Mouse (Mus musculus): ENCODE measurements around the gene Arhgef25. TPM values are rescaled to one million over a fixed set of nuclear protein-coding genes. Genes with fewer than 3 reads are reported as not detected.
"Not testable (repeated sequence)": the region's sequence is repeated elsewhere in the genome, so short reads cannot be mapped to it uniquely, and the experiment has no call there.

Arhgef25 gene
- polyA plus RNA-seq, 1 experiment = 36.7 TPM

- TF ChIP-seq POLR2A (IDR thresholded peaks at IDR 0.05; ENCODE audit: borderline replicate concordance, extremely low read depth, low read depth, low read length) (no peak), CTCF (IDR thresholded peaks at IDR 0.05; ENCODE audit: insufficient read depth, low read length) (no peak)
- peak overlapping the region; percentile 75 for H3K4me3 ChIP-seq (replicated peaks; ENCODE audit: extremely low read depth, low read depth, low read length)
- peaks cover 3% of the 10 kb centered on the region; the same call in 1 of the 2 replicates for H3K4me1 ChIP-seq (ENCODE audit: control insufficient read depth, insufficient read depth, low read length)
- DNase-seq = peak; percentile 71
- WGBS = under 1% methylated on average over 42 of the region's 42 CpGs
Observed at GRCm38 (mm10) chr10:127165354-127165653, 24.6 kb downstream of the Arhgef25 start.

DNA sequence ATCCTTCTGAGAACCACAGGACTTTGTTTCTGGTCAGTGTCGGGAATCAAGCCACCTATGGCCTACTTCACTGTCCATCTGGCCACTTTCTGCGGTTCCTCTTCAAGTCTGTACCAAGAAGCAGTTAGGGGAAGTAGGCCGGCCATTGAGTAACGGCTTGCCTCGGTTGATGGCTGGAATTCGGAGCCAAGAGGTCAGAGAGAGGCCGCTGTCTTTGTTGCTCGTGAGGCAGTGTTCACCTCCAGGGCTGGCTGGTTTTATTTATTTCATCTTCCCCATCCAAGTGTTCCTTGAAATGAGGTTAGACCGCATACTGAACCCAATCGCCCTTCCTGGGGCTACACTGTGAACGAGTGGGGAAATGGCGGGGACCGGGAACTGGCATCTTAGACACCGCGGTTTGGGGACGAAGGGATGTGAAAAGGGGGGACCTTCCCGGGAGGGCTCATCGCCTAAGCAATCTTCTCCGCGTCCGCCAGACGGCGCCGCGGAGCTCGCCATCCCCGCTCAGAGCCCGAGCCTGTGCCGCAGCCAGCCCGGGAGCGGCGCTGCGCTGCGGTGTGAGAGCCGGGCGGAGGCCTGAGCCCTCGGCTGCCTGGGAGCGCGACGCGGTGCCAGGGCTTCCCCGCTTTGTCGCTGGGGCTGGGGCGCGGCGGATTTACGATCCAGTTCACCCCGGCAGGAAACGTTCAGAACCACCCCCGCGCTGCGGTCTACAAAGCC, 25.1 kb downstream of the Arhgef25 start, which contains the start of gene B4galnt1:
B4galnt1 (plus strand) TSS at position 595 of the 723 bp plus-strand sequence.
- Histone ChIP-seq H3K4me3 (replicated peaks; ENCODE audit: extremely low read depth, low read depth, low read length) (peak within 1 kb of the TSS; percentile 75), H3K4me1 (ENCODE audit: control insufficient read depth, insufficient read depth, low read length) (peaks cover 3% of the 10 kb centered on the region; the same call in 1 of the 2 replicates)
- no peak for DNase-seq
- 4% methylated on average over 52 of the region's 52 CpGs for WGBS
- TF ChIP-seq CTCF (IDR thresholded peaks at IDR 0.05; ENCODE audit: insufficient read depth, low read length) = peak; percentile 66
- peak; percentile 34; the same call in 1 of the 2 replicates for TF ChIP-seq POLR2A (IDR thresholded peaks at IDR 0.05; ENCODE audit: borderline replicate concordance, extremely low read depth, low read depth, low read length)

DNA sequence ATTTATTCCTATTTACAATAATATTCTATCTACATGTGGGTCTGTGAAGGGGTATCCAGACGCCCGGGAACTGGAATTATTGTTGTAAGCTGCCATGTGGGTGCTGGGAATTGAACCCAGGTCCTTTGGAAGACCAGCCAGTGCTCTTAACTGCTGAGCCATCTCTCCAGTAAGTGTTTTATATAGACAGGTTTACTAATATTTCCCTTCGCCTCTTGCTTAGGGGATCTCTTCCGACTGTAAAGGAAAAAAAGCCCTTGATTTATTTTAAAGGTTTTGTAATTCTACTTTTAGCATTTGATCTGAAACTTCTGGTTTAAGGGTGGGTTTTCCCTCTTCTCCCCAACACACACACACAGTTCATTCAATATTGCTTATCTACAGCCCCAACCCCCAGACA, 25.7 kb downstream of the Arhgef25 start:
- WGBS = 86% methylated on average over 4 of the region's 4 CpGs

DNA sequence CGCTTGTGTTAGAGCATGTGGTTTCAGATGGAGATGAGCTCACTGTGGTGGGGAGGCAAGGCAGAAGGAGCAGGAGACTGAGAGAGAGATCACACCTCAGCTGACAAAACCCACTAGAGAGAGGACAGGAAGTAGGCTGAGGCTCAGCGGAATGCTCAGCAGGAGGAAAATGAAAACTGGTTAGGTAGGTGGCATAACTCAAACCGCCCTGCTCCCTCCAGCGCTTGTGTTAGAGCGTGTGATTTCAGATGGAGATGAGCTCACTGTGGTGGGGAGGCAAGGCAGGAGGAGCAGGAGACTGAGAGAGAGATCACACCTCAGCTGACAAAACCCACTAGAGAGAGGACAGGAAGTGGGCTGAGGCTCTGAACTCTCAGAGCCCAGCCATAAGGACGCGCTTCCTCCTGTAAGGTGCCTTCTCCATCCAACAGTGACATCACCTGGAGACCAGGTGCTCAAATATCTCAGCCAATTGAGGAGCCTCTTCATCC, 27.1 kb downstream of the Arhgef25 start:
- not testable (repeated sequence) for H3K4me3 ChIP-seq (replicated peaks; ENCODE audit: extremely low read depth, low read depth, low read length); DNase-seq; H3K4me1 ChIP-seq (ENCODE audit: control insufficient read depth, insufficient read depth, low read length)
- WGBS = 38% methylated on average over 7 of the region's 7 CpGs

More for the DNA sequence above, 25.7 kb downstream of the Arhgef25 start:
- H3K4me1 ChIP-seq (ENCODE audit: control insufficient read depth, insufficient read depth, low read length) = peaks cover 3% of the 10 kb centered on the region; the same call in 1 of the 2 replicates
- no peak overlapping the region for H3K4me3 ChIP-seq (replicated peaks; ENCODE audit: extremely low read depth, low read depth, low read length)
- no peak for TF ChIP-seq POLR2A (IDR thresholded peaks at IDR 0.05; ENCODE audit: borderline replicate concordance, extremely low read depth, low read depth, low read length)
- no peak for TF ChIP-seq CTCF (IDR thresholded peaks at IDR 0.05; ENCODE audit: insufficient read depth, low read length)
- no peak for DNase-seq

GRCm38 (mm10) chr10:127160728-127161127, 29.2 kb downstream of the Arhgef25 start:
- no peak for TF ChIP-seq POLR2A (IDR thresholded peaks at IDR 0.05; ENCODE audit: borderline replicate concordance, extremely low read depth, low read depth, low read length)
- TF ChIP-seq CTCF (IDR thresholded peaks at IDR 0.05; ENCODE audit: insufficient read depth, low read length) = no peak
- Histone ChIP-seq H3K4me3 (replicated peaks; ENCODE audit: extremely low read depth, low read depth, low read length) (no peak overlapping the region), H3K4me1 (ENCODE audit: control insufficient read depth, insufficient read depth, low read length) (peaks cover 3% of the 10 kb centered on the region; the same call in 1 of the 2 replicates)
- DNase-seq = no peak
- 61% methylated on average over 3 of the region's 3 CpGs for WGBS

- WGBS = 78% methylated on average over 9 of the region's 9 CpGs
- TF ChIP-seq POLR2A (IDR thresholded peaks at IDR 0.05; ENCODE audit: borderline replicate concordance, extremely low read depth, low read depth, low read length) (no peak), CTCF (IDR thresholded peaks at IDR 0.05; ENCODE audit: insufficient read depth, low read length) (no peak)
- Histone ChIP-seq H3K4me1 (ENCODE audit: control insufficient read depth, insufficient read depth, low read length) (peaks cover 3% of the 10 kb centered on the region; the same call in 1 of the 2 replicates), H3K4me3 (replicated peaks; ENCODE audit: extremely low read depth, low read depth, low read length) (no peak overlapping the region)
- DNase-seq = no peak
Observed at GRCm38 (mm10) chr10:127160081-127160480, 29.8 kb downstream of the Arhgef25 start.

DNA sequence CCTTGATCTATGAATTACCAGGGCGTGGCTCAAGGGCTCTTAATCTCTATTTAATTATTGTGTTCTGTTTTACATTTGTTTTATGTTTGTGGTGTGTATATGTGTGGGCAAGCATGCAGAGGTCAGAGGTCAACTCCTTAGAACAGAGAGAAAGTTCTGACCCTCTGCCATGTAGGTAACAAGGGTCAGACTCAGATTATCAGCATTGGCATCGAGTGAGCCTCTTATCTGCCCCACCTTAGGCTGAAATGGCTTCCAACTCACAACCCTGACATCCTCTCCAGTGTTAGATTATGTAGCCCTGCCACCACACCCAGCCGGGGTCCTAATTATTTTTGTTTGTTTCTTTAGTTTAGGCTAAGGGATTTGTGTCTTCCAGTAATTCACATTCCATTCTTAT, 31.4 kb downstream of the Arhgef25 start:
- 57% methylated on average over 3 of the region's 3 CpGs for WGBS
- no peak overlapping the region for H3K4me3 ChIP-seq (replicated peaks; ENCODE audit: extremely low read depth, low read depth, low read length)
- DNase-seq = no peak
- TF ChIP-seq POLR2A (IDR thresholded peaks at IDR 0.05; ENCODE audit: borderline replicate concordance, extremely low read depth, low read depth, low read length) (no peak), CTCF (IDR thresholded peaks at IDR 0.05; ENCODE audit: insufficient read depth, low read length) (no peak)
- no peaks in the 10 kb centered on the region for H3K4me1 ChIP-seq (ENCODE audit: control insufficient read depth, insufficient read depth, low read length)

DNA sequence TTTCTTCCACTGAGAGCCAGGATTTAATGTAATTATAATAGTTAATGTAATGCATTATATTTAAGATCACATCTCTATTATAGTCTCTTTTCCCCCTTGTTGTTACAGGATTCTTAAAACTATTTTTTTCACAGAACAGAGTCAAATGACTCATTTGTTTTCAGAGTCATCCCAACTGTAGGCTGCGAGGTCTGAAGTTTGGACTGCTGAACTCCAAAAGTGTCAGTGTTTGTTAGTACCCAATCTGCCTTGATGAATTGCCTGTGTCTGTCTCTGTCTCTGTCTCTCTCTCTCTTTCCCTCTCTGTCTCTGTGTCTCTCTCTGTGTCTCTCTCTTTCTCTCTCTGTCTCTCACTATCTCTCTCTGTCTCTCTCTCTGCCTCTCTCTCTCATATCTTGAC, 33.4 kb downstream of the Arhgef25 start:
- DNase-seq = no peak
- no peak overlapping the region for H3K4me3 ChIP-seq (replicated peaks; ENCODE audit: extremely low read depth, low read depth, low read length)
- no peak for TF ChIP-seq CTCF (IDR thresholded peaks at IDR 0.05; ENCODE audit: insufficient read depth, low read length)
- no peak for TF ChIP-seq POLR2A (IDR thresholded peaks at IDR 0.05; ENCODE audit: borderline replicate concordance, extremely low read depth, low read depth, low read length)
- 56% methylated on average over 1 of the region's 1 CpGs for WGBS
- no peaks in the 10 kb centered on the region for H3K4me1 ChIP-seq (ENCODE audit: control insufficient read depth, insufficient read depth, low read length)

GRCm38 (mm10) chr10:127156089-127156488, 33.8 kb downstream of the Arhgef25 start:
- Histone ChIP-seq H3K4me3 (replicated peaks; ENCODE audit: extremely low read depth, low read depth, low read length) (no peak overlapping the region), H3K4me1 (ENCODE audit: control insufficient read depth, insufficient read depth, low read length) (no peaks in the 10 kb centered on the region)
- WGBS = 62% methylated on average over 1 of the region's 1 CpGs
- TF ChIP-seq CTCF (IDR thresholded peaks at IDR 0.05; ENCODE audit: insufficient read depth, low read length) = no peak
- TF ChIP-seq POLR2A (IDR thresholded peaks at IDR 0.05; ENCODE audit: borderline replicate concordance, extremely low read depth, low read depth, low read length) = no peak
- no peak for DNase-seq

DNA sequence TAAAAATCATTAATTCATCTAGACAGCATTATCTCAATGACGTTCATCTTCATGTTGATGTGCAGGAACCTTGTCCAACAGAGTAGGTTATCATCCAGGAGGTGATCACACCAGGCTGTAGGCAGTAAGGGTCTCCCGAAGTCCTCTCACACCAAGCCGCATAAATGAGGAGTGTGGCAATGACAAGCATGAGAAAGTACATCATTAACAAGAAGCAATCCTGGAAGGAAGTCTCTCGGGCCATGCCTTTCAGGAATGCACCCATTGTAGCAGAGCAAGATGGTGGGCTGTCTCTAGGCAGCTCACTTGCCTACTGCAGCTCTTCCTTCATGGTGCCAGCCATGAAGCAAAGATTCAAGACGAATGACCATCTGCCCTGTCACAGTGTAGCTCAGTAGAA, 35.2 kb downstream of the Arhgef25 start:
- TF ChIP-seq POLR2A (IDR thresholded peaks at IDR 0.05; ENCODE audit: borderline replicate concordance, extremely low read depth, low read depth, low read length) (no peak), CTCF (IDR thresholded peaks at IDR 0.05; ENCODE audit: insufficient read depth, low read length) (no peak)
- Histone ChIP-seq H3K4me3 (replicated peaks; ENCODE audit: extremely low read depth, low read depth, low read length) (no peak overlapping the region), H3K4me1 (ENCODE audit: control insufficient read depth, insufficient read depth, low read length) (no peaks in the 10 kb centered on the region)
- 87% methylated on average over 5 of the region's 5 CpGs for WGBS
- no peak for DNase-seq
